Mouse (Mus musculus): ENCODE data around the gene Tas2r137. TPM values are rescaled to one million over a fixed set of nuclear protein-coding genes. Genes with fewer than 3 reads are reported as not detected.

Tas2r137 gene
- total RNA-seq (2014; rRNA removed) = 0.09 and 0.13 TPM in 2 replicates
- 0.11 TPM in 1 of 2 replicates, not detected in the other for polyA plus RNA-seq (2012; rRNA removed)

DNA sequence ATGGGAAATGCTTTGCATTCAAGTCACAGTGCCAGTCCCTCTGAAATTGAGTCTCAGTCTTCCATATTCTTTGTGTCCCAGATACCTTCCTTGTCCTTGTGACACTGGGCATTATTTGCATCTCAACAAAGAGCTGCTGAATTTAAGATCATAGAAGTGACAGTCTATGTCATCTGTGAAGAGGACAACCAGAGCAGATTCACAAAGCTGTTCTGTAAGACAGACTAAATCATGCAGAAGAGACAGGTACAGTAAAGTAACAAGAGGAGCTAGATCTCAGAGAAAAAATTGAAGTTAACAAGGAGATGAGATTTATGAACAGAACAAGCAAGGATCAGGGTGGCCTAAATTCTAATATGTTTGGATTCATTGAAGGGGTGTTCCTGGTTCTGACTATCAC, at the start of gene Tas2r137:
TSS of gene Tas2r137 (plus strand) at position 301 of the 400 bp plus-strand sequence.
- Histone ChIP-seq H3K4me3 (ENCODE audit: insufficient read depth, low read depth, low read length) (no peak within 1 kb of the TSS), H3K4me1 (ENCODE audit: control insufficient read depth, insufficient read depth, low read length) (no peaks in the 10 kb centered on the region), H3K36me3 (ENCODE audit: control insufficient read depth, insufficient read depth, low read length) (no peaks in the 10 kb centered on the region), H3K79me2 (ENCODE audit: control insufficient read depth, insufficient read depth, low read length) (no peaks in the 10 kb centered on the region), H3K27me3 (ENCODE audit: control insufficient read depth, insufficient read depth, low read length) (no peaks in the 10 kb centered on the region), H3K27ac (replicated peaks; ENCODE audit: insufficient read depth, low read depth, low read length) (no peak within 1 kb of the TSS), H3K9ac (ENCODE audit: low read depth, low read length) (no peak within 1 kb of the TSS)
- DNase-seq (ENCODE audit: extremely low read depth, low read depth, low spot score) = no peak
- TF ChIP-seq CTCF (IDR thresholded peaks at IDR 0.05; ENCODE audit: low read depth, low read length) = no peak
- no peak for TF ChIP-seq POLR2A (IDR thresholded peaks at IDR 0.05; ENCODE audit: extremely low read depth, insufficient read depth, low read length)

DNA sequence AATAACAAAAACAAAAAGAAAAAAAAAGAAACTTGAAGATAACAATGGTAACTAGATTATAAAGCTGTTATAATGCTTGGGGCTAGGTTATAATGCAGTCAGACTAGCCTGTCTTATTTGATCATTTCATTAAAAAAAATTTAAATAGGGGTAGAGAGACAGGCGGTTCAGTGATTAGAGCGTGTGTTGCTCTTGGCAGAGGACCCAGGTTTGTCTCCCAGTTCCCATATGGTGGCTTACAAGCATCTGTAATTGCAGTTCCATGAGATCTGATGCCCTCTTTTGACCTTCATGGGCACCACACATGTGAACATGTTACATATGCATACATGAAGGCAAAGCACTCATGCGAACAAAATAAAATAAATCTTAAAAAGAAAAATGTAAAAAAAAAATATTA, 49.8 kb upstream of the Tas2r137 start:
- H3K4me1 ChIP-seq (ENCODE audit: control insufficient read depth, insufficient read depth, low read length) = no peaks in the 10 kb centered on the region
- H3K36me3 ChIP-seq (ENCODE audit: control insufficient read depth, insufficient read depth, low read length) = no peaks in the 10 kb centered on the region
- WGBS = 65% methylated on average over 3 of the region's 3 CpGs
- H3K4me3 ChIP-seq (ENCODE audit: insufficient read depth, low read depth, low read length) = no peak overlapping the region
- H3K27ac ChIP-seq (replicated peaks; ENCODE audit: insufficient read depth, low read depth, low read length) = no peak overlapping the region
- no peaks in the 10 kb centered on the region for H3K79me2 ChIP-seq (ENCODE audit: control insufficient read depth, insufficient read depth, low read length)
- no peak for DNase-seq (ENCODE audit: extremely low read depth, low read depth, low spot score)
- H3K27me3 ChIP-seq (ENCODE audit: control insufficient read depth, insufficient read depth, low read length) = 0 out of 2 replicates have a peak, but pooled peaks cover 5% of the 10 kb centered on the region
- H3K9ac ChIP-seq (ENCODE audit: low read depth, low read length) = no peak overlapping the region
- TF ChIP-seq POLR2A (IDR thresholded peaks at IDR 0.05; ENCODE audit: extremely low read depth, insufficient read depth, low read length) = no peak
- TF ChIP-seq CTCF (IDR thresholded peaks at IDR 0.05; ENCODE audit: low read depth, low read length) = no peak

GRCm38 (mm10) chr6:40441755-40442154, 49.3 kb upstream of the Tas2r137 start:
- 19% methylated on average over 3 of the region's 3 CpGs for WGBS
- Histone ChIP-seq H3K4me3 (ENCODE audit: insufficient read depth, low read depth, low read length) (no peak overlapping the region), H3K27me3 (ENCODE audit: control insufficient read depth, insufficient read depth, low read length) (0 out of 2 replicates have a peak, but pooled peaks cover 5% of the 10 kb centered on the region)

GRCm38 (mm10) chr6:40443281-40443928, 47.6 kb upstream of the Tas2r137 start:
- H3K4me3 ChIP-seq (ENCODE audit: insufficient read depth, low read depth, low read length) = no peak overlapping the region
- 37% methylated on average over 10 of the region's 10 CpGs for WGBS
- no peak overlapping the region for H3K27ac ChIP-seq (replicated peaks; ENCODE audit: insufficient read depth, low read depth, low read length)
- no peaks in the 10 kb centered on the region for H3K79me2 ChIP-seq (ENCODE audit: control insufficient read depth, insufficient read depth, low read length)
- H3K36me3 ChIP-seq (ENCODE audit: control insufficient read depth, insufficient read depth, low read length) = no peaks in the 10 kb centered on the region
- TF ChIP-seq CTCF (IDR thresholded peaks at IDR 0.05; ENCODE audit: low read depth, low read length) (no peak), POLR2A (IDR thresholded peaks at IDR 0.05; ENCODE audit: extremely low read depth, insufficient read depth, low read length) (no peak)
- no peaks in the 10 kb centered on the region for H3K4me1 ChIP-seq (ENCODE audit: control insufficient read depth, insufficient read depth, low read length)
- 0 out of 2 replicates have a peak, but pooled peaks cover 5% of the 10 kb centered on the region for H3K27me3 ChIP-seq (ENCODE audit: control insufficient read depth, insufficient read depth, low read length)
- no peak overlapping the region for H3K9ac ChIP-seq (ENCODE audit: low read depth, low read length)
- no peak for DNase-seq (ENCODE audit: extremely low read depth, low read depth, low spot score)

More at GRCm38 (mm10) chr6:40441755-40442154, 49.3 kb upstream of the Tas2r137 start:
- Histone ChIP-seq H3K79me2 (ENCODE audit: control insufficient read depth, insufficient read depth, low read length) (no peaks in the 10 kb centered on the region), H3K27ac (replicated peaks; ENCODE audit: insufficient read depth, low read depth, low read length) (no peak overlapping the region), H3K36me3 (ENCODE audit: control insufficient read depth, insufficient read depth, low read length) (no peaks in the 10 kb centered on the region), H3K4me1 (ENCODE audit: control insufficient read depth, insufficient read depth, low read length) (no peaks in the 10 kb centered on the region), H3K9ac (ENCODE audit: low read depth, low read length) (no peak overlapping the region)
- no peak; the same call in 1 of the 2 replicates for TF ChIP-seq CTCF (IDR thresholded peaks at IDR 0.05; ENCODE audit: low read depth, low read length)
- TF ChIP-seq POLR2A (IDR thresholded peaks at IDR 0.05; ENCODE audit: extremely low read depth, insufficient read depth, low read length) = no peak
- DNase-seq (ENCODE audit: extremely low read depth, low read depth, low spot score) = no peak

DNA sequence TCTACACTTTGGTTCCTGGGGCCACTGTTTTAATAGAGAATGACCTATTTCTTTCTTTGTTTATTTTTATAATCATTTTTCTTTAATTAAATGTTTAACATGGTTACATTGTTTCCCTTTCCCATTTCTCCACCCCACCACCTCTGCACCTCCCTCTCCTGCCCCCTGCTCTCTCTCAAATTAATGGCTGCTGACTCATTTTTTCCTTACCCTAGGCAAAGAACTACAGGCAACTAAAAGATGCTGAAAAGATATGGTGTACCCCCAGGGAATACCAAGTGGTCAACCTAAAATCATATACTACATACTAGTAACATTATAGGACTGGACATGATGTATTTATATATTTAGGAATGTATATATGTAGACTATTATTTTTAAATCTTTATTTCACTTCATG, 42.4 kb upstream of the Tas2r137 start:
- H3K4me3 ChIP-seq (ENCODE audit: insufficient read depth, low read depth, low read length) = no peak overlapping the region
- H3K27me3 ChIP-seq (ENCODE audit: control insufficient read depth, insufficient read depth, low read length) = no peaks in the 10 kb centered on the region
- TF ChIP-seq POLR2A (IDR thresholded peaks at IDR 0.05; ENCODE audit: extremely low read depth, insufficient read depth, low read length) (no peak), CTCF (IDR thresholded peaks at IDR 0.05; ENCODE audit: low read depth, low read length) (no peak)
- no peak for DNase-seq (ENCODE audit: extremely low read depth, low read depth, low spot score)
- H3K36me3 ChIP-seq (ENCODE audit: control insufficient read depth, insufficient read depth, low read length) = no peaks in the 10 kb centered on the region
- no peak overlapping the region for H3K9ac ChIP-seq (ENCODE audit: low read depth, low read length)
- H3K27ac ChIP-seq (replicated peaks; ENCODE audit: insufficient read depth, low read depth, low read length) = no peak overlapping the region
- H3K4me1 ChIP-seq (ENCODE audit: control insufficient read depth, insufficient read depth, low read length) = no peaks in the 10 kb centered on the region
- no peaks in the 10 kb centered on the region for H3K79me2 ChIP-seq (ENCODE audit: control insufficient read depth, insufficient read depth, low read length)

- no peaks in the 10 kb centered on the region for H3K79me2 ChIP-seq (ENCODE audit: control insufficient read depth, insufficient read depth, low read length)
- peak; percentile 14 for DNase-seq (ENCODE audit: extremely low read depth, low read depth, low spot score)
- H3K27ac ChIP-seq (replicated peaks; ENCODE audit: insufficient read depth, low read depth, low read length) = no peak overlapping the region
- peak; percentile 23; the same call in 1 of the 2 replicates for TF ChIP-seq CTCF (IDR thresholded peaks at IDR 0.05; ENCODE audit: low read depth, low read length)
- no peak for TF ChIP-seq POLR2A (IDR thresholded peaks at IDR 0.05; ENCODE audit: extremely low read depth, insufficient read depth, low read length)
- no peaks in the 10 kb centered on the region for H3K36me3 ChIP-seq (ENCODE audit: control insufficient read depth, insufficient read depth, low read length)
- H3K9ac ChIP-seq (ENCODE audit: low read depth, low read length) = no peak overlapping the region
- no peaks in the 10 kb centered on the region for H3K4me1 ChIP-seq (ENCODE audit: control insufficient read depth, insufficient read depth, low read length)
- H3K27me3 ChIP-seq (ENCODE audit: control insufficient read depth, insufficient read depth, low read length) = no peaks in the 10 kb centered on the region
- H3K4me3 ChIP-seq (ENCODE audit: insufficient read depth, low read depth, low read length) = no peak overlapping the region
- 26% methylated on average over 7 of the region's 7 CpGs for WGBS
Observed at GRCm38 (mm10) chr6:40454436-40455041, 36.5 kb upstream of the Tas2r137 start.
